Mouse (Mus musculus) embryonic facial prominence, embryonic 13.5 days (tissue): ENCODE results near the gene Cnpy1. TPM values are rescaled to one million over a fixed set of nuclear protein-coding genes. Genes with fewer than 3 reads are reported as not detected.

Experiments
- ATAC-seq: fragments of 200-750 bp; cut with Nextera tagmentation; 2 replicates; pipeline ENCODE4 v1.8.0; 2017; ENCODE audit warnings: low read depth; ENCODE audit not compliant: insufficient number of reproducible peaks, insufficient read depth, low FRiP score, low TSS enrichment
- H3K27ac ChIP-seq: fragments of 300-500 bp; sonication (generic); 2 replicates; pipeline ENCODE4 v1.5.1; 2015; ENCODE audit warnings: moderate library complexity, mild to moderate bottlenecking, inconsistent platforms
- H3K27me3 ChIP-seq: fragments of 300-500 bp; sonication (generic); 2 replicates; pipeline ENCODE4 v1.6.1; 2015; ENCODE audit warnings: mild to moderate bottlenecking, inconsistent platforms
- H3K36me3 ChIP-seq: fragments of 300-500 bp; sonication (generic); 2 replicates; pipeline ENCODE4 v1.6.1; 2015; ENCODE audit warnings: mild to moderate bottlenecking, inconsistent platforms
- H3K4me1 ChIP-seq: fragments of 300-500 bp; sonication (generic); 2 replicates; pipeline ENCODE4 v1.6.1; 2015; ENCODE audit warnings: inconsistent platforms
- H3K4me2 ChIP-seq: fragments of 300-500 bp; sonication (generic); 2 replicates; pipeline ENCODE4 v1.6.1; 2015; ENCODE audit warnings: moderate library complexity, mild to moderate bottlenecking, inconsistent platforms
- H3K4me3 ChIP-seq: fragments of 300-500 bp; sonication (generic); 2 replicates; pipeline ENCODE4 v1.5.1; 2015; ENCODE audit warnings: mild to moderate bottlenecking, inconsistent platforms
- H3K9ac ChIP-seq: fragments of 300-500 bp; sonication (generic); 2 replicates; pipeline ENCODE4 v1.6.1; 2015; ENCODE audit warnings: mild to moderate bottlenecking, inconsistent platforms
- H3K9me3 ChIP-seq: fragments of 300-500 bp; sonication (generic); 2 replicates; pipeline ENCODE4 v1.6.1; 2016; ENCODE audit warnings: inconsistent platforms
- WGBS: fragments of 180-500 bp; shearing (Covaris S2); methylation state at CpG from one replicate; pipeline ENCODE4 v1.1.7; 2015; ENCODE audit warnings: mixed read lengths; 5-methylcytosine and 5-hydroxymethylcytosine counted together
- polyA plus RNA-seq: library from polyadenylated mRNA; unstranded; fragments of >200 nt; fragmentation: Nextera tagmentation; extraction: Ambion mirVana; gene quantifications from 2 replicates; pipeline ENCODE4 v1.2.1, GENCODE M21; 2015

Gene Cnpy1
- polyA plus RNA-seq, 1 experiment from 2014 or later, result 0.48 TPM

DNA sequence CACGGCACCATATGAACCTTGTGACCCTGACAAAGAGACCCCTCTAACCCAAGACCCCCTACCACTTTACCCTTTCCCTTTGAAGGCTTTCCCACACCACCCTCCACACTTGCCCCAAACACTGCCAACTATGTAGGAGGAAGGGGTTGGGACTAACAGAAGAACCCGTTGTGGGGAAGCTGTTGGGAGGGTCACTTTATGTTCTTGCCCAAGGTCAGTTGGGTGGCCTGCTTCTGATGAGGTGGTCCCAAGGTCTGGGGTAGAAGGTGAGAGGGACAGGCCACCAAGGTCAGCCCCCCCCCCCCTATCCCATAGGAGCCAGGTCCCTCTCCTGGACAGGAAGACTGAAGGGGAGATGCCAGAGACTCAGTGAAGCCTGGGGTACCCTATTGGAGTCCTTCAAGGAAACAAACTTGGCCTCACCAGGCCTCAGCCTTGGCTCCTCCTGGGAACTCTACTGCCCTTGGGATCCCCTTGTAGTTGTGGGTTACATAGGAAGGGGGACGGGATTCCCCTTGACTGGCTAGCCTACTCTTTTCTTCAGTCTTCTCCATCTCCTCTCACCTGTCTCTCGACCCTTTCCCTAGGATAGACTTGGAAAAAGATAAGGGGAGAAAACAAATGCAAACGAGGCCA lies 76.3 kb downstream of the Cnpy1 start:
- no peak; the same call in 1 of the 2 replicates for ATAC-seq
- no peak overlapping the region for H3K4me3 ChIP-seq
- H3K27me3 ChIP-seq, result peaks cover 97% of the 10 kb centered on the region
- no peak overlapping the region for H3K27ac ChIP-seq
- H3K4me1 ChIP-seq, result peaks cover 21% of the 10 kb centered on the region
- no peaks in the 10 kb centered on the region for H3K9me3 ChIP-seq
- H3K36me3 ChIP-seq, result no peaks in the 10 kb centered on the region
- H3K4me2 ChIP-seq, result no peak overlapping the region
- 4% methylated on average over 5 of the region's 5 CpGs for WGBS
- no peak overlapping the region for H3K9ac ChIP-seq

- peak overlapping the region; percentile 9; the same call in 1 of the 2 replicates for H3K4me3 ChIP-seq
- H3K9me3 ChIP-seq, result no peaks in the 10 kb centered on the region
- ATAC-seq, result no peak
- H3K9ac ChIP-seq, result no peak overlapping the region
- peaks cover 21% of the 10 kb centered on the region for H3K4me1 ChIP-seq
- no peaks in the 10 kb centered on the region for H3K36me3 ChIP-seq
- H3K4me2 ChIP-seq, result 0 out of 2 replicates have a peak overlapping the region, but pooled peaks have one; percentile 3
- no peak overlapping the region for H3K27ac ChIP-seq
- peaks cover 97% of the 10 kb centered on the region for H3K27me3 ChIP-seq
- under 1% methylated on average over 36 of the region's 36 CpGs for WGBS
Observed at GRCm38 (mm10) chr5:28168253-28169165, 77.1 kb downstream of the Cnpy1 start.

- H3K4me3 ChIP-seq, result peak overlapping the region; percentile 9; the same call in 1 of the 2 replicates
- H3K27me3 ChIP-seq, result peaks cover 97% of the 10 kb centered on the region
- under 1% methylated on average over 29 of the region's 29 CpGs for WGBS
- 0 out of 2 replicates have a peak overlapping the region, but pooled peaks have one; percentile 3 for H3K4me2 ChIP-seq
- H3K36me3 ChIP-seq, result no peaks in the 10 kb centered on the region
- no peak for ATAC-seq
- no peak overlapping the region for H3K27ac ChIP-seq
- H3K4me1 ChIP-seq, result peaks cover 21% of the 10 kb centered on the region
- no peak overlapping the region for H3K9ac ChIP-seq
- H3K9me3 ChIP-seq, result no peaks in the 10 kb centered on the region
Observed at GRCm38 (mm10) chr5:28167611-28168252, 77.9 kb downstream of the Cnpy1 start.

GRCm38 (mm10) chr5:28166256-28167231 lies 79.1 kb downstream of the Cnpy1 start:
- Histone ChIP-seq H3K9me3 (no peaks in the 10 kb centered on the region), H3K9ac (peak overlapping the region; percentile 54)
- under 1% methylated on average over 111 of the region's 111 CpGs for WGBS

DNA sequence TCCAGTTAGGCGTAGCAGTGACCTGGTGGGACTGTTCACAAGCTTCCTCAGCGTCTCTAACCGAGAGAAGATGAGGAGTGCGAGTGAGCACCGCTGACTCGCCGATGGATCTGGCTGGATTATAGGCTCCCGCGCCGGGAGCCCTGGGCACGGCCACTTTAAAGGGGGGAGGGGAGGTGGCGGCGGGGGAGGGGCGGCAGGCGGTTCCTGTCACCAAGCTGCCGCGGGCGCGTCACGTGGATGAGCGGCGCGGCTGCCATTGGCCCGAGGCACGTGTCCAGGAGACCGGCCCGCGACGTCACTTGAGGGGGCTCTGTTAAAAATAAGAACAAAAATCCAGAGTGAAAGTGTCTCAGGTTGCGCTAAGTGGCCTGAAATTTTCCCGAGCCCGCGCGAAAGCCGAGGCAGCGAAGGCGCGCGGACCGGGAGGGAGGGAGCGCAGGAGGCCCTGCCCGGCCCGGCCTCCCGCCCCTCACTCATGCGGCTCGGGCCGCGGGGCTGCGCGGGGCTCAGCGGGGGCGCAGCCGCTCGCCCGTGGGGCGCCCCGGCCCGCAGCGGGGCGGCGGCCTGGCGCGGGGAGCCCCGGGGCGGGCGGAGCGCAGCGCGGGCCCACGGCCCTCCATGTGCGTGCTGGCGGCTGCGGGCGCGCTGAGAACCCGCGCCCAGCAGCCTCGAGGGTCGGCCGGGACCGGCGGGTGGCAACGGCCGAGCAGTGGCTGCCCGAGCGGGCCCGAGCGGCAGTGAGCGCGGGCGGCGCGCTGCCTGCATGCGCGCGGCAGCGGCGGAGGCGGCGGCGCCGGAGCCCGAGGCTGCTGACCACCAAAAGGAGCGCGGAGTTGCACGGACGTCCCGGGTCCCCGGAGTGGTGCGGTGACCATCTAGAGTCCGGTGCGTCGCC lies 80.0 kb downstream of the Cnpy1 start, which contains the start of gene En2:
Gene En2, plus strand, starts transcription at position 337 of the 898 bp plus-strand sequence.
- Histone ChIP-seq H3K4me1 (peaks cover 21% of the 10 kb centered on the region), H3K4me2 (peak within 1 kb of the TSS; percentile 93), H3K4me3 (peak within 1 kb of the TSS; percentile 51), H3K9me3 (no peaks in the 10 kb centered on the region), H3K9ac (peak within 1 kb of the TSS; percentile 54), H3K27me3 (peaks cover 98% of the 10 kb centered on the region), H3K27ac (no peak within 1 kb of the TSS), H3K36me3 (no peaks in the 10 kb centered on the region)
- WGBS, result under 1% methylated on average over 101 of the region's 113 CpGs
- ATAC-seq, result no peak

More at GRCm38 (mm10) chr5:28166256-28167231, 79.1 kb downstream of the Cnpy1 start:
- Histone ChIP-seq H3K4me3 (peak overlapping the region; percentile 51), H3K27ac (no peak overlapping the region), H3K27me3 (peaks cover 97% of the 10 kb centered on the region), H3K4me1 (peaks cover 21% of the 10 kb centered on the region), H3K4me2 (peak overlapping the region; percentile 93), H3K36me3 (no peaks in the 10 kb centered on the region)
- ATAC-seq, result no peak

DNA sequence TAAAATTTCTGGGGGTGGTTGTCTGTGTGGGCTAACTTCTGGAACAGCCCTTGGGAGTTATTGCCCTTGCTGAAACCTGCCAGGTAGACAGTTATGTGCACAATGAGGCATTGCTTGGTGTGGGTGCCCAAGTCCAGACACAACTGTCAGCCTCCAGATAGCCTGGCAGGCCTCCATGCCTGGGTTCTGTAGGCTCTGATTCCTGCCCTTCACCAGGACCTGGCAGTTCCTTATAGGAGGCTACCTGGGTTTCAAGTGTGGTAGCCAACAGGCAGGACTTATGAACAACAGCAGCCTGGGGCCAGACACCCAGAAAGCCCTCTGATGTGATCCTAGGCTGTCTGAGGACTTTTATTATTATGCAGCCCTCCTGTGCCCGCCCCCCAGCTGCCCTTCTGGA lies 81.7 kb downstream of the Cnpy1 start:
- Histone ChIP-seq H3K27ac (no peak overlapping the region), H3K27me3 (peaks cover 100% of the 10 kb centered on the region), H3K4me2 (no peak overlapping the region), H3K4me3 (no peak overlapping the region), H3K9ac (no peak overlapping the region), H3K9me3 (no peaks in the 10 kb centered on the region), H3K36me3 (no peaks in the 10 kb centered on the region), H3K4me1 (peaks cover 21% of the 10 kb centered on the region)
- 0% methylated on average over 1 of the region's 1 CpGs for WGBS
- no peak for ATAC-seq

DNA sequence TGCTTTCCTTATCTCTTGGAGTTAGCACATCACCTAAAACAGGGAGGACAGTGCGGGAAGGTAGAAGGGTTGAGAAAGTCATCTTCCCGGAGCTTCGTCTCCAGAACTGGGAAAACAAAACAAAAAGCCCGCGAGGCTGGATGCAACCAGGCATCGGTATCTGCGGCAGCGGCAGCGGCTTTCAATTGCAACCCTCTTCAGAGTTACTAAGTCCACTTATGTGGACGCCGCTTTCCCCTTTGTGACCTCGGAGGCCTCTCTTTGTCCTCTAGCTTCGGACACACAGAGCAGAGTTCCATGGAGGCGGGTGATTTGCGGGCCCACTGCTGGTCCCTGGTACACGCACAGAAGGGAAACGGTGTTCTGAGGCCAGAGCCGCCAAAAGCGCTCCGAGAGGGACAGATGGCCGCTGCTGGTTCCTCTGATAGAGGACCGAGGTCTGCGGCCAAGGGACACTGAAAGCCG lies 83.6 kb downstream of the Cnpy1 start:
- ATAC-seq, result no peak
- Histone ChIP-seq H3K27me3 (peaks cover 100% of the 10 kb centered on the region), H3K36me3 (no peaks in the 10 kb centered on the region), H3K27ac (no peak overlapping the region), H3K9ac (no peak overlapping the region), H3K4me3 (no peak overlapping the region), H3K4me1 (peaks cover 28% of the 10 kb centered on the region), H3K9me3 (no peaks in the 10 kb centered on the region), H3K4me2 (peak overlapping the region; percentile 14; the same call in 1 of the 2 replicates)
- under 1% methylated on average over 24 of the region's 24 CpGs for WGBS

DNA sequence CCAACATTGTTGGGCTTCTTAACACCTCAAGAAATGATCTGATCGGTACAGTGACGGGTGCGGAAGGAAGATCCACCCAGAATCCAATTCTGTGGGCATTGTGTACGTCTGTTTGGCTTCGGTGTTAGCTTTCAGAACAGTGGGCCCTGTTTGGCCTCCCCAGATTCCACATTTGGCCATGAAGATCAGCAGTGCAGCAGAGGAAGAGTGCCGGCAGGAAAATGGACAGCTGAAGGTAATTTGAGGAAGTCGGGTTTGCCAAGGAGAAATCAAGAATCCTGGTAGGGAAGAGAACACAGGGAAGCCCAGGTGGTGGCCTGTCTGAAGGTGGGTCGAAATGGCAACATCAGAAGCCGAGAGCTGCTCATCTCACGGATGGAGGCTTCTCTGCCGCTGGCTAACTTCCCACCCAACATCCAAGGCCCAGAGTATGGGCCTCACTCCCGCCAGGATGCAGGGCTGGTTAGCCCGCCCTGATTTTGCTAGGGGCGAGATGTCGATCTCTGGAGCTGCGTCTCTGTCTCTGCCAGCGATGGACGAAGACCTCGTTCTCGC lies 84.1 kb downstream of the Cnpy1 start:
- ATAC-seq, result no peak
- H3K27me3 ChIP-seq, result peaks cover 100% of the 10 kb centered on the region
- peak overlapping the region; percentile 14; the same call in 1 of the 2 replicates for H3K4me2 ChIP-seq
- WGBS, result under 1% methylated on average over 20 of the region's 20 CpGs
- no peak overlapping the region for H3K4me3 ChIP-seq
- H3K36me3 ChIP-seq, result no peaks in the 10 kb centered on the region
- H3K9ac ChIP-seq, result no peak overlapping the region
- peaks cover 23% of the 10 kb centered on the region for H3K4me1 ChIP-seq
- H3K9me3 ChIP-seq, result no peaks in the 10 kb centered on the region
- no peak overlapping the region for H3K27ac ChIP-seq

DNA sequence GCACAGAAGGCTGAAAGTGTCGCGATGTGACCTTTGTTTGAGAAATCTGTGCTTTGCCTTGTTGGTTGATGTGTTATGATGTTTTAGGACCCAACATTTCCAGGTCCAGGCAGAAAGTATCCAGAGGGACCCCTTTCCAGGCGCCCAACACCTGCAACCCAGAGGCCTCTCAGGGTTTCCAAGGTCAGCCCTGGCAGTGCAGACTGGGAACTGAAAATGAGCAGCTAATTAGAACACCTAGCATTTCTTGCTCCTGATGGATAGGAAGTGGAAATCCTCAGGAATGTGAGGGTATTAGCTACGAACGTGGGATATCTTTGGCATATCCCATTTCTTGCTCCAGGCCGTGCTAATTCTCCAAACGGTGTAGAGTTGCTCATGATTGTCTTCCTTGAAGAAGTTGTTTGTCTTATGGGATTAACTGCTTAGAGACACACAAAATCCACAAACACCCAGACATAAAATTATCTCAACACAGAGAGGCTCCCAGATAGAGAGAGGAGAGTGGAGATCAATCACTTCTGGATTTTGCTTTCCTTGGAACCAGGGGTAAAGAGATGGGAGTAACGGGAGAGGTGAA lies 85.6 kb downstream of the Cnpy1 start:
- Histone ChIP-seq H3K36me3 (no peaks in the 10 kb centered on the region), H3K27ac (no peak overlapping the region), H3K27me3 (peaks cover 100% of the 10 kb centered on the region), H3K4me3 (no peak overlapping the region), H3K9me3 (no peaks in the 10 kb centered on the region), H3K4me1 (peaks cover 9% of the 10 kb centered on the region; the same call in 1 of the 2 replicates), H3K9ac (no peak overlapping the region), H3K4me2 (no peak overlapping the region)
- 2% methylated on average over 8 of the region's 8 CpGs for WGBS
- ATAC-seq, result no peak
